Mouse (Mus musculus) fibroblast of lung, adult 2 months (primary cell): ENCODE data around the gene Tmem82.
"Not testable (repeated sequence)": the region's sequence is repeated elsewhere in the genome, so short reads cannot be mapped to it uniquely, and the experiment has no call there.

Experiments used
- DNase-seq: peaks from one replicate; pipeline ENCODE4 v3.0.0-alpha.2; 2011; ENCODE audit warnings: low read depth

Gene Tmem82

DNA sequence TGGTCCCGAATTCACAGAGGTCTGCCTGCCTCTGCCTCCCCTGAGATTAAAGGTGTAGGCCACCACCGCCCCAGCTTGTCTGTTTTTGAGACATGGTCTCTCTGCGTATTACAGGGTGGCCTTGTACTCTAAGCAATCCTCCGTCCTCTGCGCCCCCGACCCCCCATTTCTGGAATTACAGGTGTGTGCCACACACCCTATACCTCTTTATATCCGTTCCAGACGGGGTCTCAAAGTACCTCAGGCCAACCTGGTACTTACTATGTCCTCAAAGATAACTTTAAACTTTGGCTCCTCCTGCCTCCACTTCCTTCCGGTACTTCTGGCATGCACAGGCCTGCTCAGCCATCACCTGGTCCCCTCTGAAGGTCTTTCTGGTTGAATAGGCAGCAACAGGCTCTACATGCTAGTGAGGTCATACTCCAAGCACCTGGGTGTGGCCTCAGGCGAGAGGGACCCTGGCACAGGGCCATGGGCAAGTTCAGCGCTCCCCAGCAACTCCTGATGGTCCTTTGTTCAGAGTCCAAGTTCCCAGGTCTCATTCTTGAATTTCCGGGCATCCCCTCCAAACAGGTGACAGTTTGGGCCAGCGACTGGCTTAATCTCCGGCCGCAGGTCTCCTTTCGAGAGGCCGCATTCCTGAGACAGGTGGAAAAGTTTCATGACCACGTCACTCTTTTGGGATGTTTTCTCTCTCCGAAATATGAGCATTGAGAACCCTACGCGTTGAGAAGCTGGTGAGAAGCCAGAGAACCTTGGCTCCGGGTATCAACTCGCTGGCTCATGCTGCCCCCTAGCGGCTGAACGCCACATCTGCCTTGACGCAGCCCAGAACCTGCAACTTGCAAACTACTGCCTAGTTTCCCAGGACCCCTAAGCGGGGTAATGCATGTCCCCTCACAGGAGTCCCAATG lies 43.4 kb downstream of the Tmem82 start:
- no peak for DNase-seq

DNA sequence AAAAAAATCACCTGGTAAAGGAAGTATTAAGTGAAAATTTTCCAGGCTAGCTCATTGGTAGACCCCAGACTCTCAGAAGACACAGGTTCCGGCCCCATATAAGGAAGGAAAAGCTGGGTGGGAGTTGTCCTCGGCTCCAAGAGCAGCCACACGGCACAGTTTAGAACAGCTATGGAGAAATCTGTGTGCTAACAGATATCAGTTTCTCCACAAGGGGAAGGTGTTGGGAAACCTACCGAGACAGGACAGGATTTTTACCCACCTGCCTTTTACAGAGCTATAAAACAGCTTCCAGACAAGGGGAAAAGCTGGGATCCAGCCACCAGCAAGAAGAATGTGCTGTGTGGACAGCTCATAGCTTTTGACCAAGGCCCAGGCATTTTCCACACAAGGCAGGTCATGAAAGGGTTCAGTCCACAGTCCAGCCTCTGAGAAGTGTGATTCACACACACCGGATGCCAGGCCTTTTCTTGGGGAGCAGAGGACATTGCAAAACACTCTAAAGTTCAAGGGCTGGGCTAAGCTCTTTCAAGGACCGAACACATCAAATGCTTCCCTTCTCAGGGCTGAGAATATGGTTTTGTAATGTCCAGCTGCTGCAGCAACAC lies 45.0 kb downstream of the Tmem82 start:
- DNase-seq, result peak; percentile 88

DNA sequence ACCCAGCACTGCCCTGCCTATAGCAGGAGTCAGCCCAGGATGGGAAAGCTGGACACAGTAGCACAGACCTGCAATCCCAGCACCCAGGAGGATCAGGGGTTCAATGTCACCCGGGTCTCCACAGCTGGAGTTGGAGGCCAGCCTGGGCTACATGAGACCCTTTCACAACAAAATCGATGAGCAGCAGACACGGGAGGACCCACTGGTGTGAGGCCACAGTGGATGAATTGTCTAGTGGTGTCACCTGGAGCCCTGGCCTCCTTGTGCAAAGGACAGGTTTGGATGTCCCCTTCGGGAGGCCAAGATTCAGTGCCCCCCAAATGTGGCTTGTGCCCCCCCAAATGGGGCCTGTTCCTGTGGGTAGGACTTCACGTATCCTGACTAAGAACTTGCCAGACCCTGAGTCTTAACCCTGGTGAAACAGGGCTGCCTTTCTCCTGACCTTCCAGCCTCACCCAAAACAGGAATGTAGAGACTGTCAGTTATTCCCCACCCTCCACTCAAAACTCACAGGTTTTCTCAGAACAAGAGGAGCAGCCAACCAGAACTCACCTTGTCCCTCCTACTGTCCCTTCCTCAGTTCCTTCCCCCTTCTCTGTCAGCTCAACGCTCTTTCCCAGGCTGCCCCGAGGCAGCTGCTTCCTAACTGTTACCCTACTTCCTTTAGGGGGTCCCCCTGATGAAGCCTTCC lies 45.6 kb downstream of the Tmem82 start:
- no peak for DNase-seq

DNA sequence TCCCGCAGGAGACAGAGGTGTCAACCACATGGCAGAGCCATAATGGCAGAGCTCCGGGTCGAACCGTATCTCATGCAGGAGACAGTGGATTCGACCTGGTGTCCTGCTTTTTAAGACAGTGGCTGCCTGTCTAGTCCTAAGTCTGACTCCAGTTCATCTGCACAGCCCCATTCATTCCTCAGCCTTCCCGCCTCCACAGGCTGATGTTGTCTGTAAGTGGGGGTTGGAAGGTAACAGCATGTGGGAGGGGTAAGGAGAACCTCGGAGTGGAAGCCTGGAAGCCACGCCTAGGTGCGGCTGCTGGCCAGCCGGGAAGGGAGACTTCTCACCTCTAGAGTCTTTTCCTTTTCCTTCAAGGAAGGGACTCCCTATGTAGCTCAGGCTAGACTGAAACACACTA lies 46.5 kb downstream of the Tmem82 start:
- DNase-seq, result no peak

DNA sequence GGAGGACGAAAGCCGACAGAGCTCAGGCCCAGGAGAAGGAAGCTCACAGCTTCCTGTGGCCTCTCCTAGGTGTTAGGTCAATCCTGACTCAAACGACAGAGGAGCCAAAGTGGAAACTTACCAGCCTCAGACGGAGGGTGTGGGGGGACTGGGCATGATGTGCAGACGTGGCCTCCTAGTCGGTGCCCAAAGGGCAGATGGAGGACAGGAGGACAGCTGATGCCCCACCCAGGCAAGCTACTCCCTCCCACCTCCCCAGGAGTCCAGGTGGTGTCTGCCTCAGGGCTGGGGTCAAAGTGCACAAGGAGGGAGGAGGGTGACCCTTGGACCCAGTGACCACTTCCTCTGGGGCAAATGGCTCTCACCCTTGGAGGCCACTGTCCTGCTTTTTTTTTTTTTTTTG lies 47.1 kb downstream of the Tmem82 start:
- DNase-seq, result no peak

DNA sequence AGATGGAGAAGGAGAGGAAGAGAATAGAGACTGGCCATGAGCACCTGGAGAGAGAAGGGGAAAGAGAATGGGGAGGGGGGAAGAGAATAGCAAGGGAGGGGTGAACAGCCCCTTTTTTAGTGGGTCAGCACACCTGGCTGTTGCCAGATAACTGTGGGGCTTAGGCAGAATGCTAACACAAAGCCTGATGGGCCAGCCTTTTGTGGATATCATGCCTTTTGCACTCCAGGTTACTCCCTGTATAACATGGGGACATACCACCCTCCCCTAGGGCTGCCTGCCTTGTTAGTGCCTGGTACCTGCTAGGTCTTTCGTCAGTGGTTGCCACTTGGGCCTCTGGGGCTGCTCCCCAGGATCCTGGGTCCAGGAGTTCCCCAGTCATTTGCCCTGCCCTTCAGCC lies 47.6 kb downstream of the Tmem82 start:
- DNase-seq, result no peak

DNA sequence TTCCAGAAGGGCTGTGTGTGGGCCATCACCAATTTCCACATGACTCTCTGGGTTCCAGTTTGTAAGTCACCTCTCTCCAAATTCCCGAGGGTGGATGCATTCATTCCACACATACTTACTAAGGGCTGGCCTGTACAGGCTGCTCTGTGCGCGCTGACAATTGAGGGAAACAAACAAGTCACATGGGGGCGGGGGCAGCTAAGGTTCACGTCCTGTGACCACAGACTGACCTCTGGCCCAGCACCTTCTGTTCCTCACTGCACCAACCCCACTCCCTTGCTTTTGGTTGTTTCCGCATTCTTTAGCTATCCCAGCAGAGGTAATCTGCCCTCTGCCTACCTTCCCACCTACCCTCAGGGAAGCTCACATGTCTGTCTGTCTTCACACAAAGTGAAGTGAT lies 48.4 kb downstream of the Tmem82 start:
- DNase-seq, result no peak

DNA sequence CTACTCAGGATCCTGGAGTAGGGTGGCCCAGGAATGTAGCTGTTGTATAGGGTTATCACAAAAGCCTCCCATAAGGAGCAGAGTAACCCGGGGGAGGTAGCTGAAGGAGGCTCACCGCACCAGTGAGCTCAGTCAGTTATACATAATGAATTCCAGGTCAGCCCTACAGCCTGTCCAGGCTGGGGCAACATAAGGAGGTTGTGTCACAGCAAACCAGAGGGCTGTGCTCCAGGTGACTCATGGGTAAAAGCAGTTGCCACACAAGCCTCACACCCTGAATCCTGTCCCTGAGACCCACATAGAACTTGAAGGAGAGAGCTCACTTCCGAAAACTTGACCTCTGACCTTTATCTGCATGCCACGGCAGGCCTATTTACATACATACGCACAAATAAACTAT lies 49.5 kb downstream of the Tmem82 start:
- no peak for DNase-seq

DNA sequence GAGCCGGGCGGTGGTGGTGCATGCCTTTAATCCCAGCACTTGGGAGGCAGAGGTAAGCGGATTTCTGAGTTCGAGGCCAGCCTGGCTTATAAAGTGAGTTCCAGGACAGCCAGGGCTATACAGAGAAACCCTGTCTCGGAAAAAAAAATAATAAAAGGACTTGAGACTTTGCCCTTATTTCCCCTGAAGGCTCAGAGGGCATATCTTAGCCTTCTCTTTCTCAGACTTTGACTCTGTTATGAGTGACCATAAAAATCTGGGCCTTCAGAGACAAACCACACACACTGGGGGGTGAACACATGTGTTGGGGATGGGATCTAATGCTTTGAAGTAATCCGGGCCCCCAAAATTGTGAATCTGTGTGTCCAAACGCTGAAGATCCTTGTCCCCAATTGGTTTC lies 51.3 kb downstream of the Tmem82 start:
- not testable (repeated sequence) for DNase-seq

DNA sequence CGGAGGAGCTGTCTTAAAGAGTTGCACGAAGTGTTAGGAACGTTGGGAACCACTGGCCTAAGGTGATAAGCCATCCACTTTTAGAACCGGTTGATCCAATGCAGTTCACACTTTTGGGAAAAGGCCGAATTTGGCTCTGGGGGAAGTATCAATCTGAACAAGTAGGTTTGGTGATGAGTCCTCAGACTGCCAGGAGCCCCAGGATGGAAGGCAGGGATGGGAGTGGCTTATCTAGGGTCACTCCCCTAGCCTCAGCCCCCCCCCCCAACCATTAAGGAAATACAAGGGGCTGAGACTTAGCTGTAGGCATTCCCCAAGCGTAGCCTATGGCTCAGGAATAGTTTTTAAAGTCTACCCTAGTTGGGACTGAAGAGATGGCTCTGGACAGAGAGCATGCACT lies 52.2 kb downstream of the Tmem82 start:
- no peak for DNase-seq

DNA sequence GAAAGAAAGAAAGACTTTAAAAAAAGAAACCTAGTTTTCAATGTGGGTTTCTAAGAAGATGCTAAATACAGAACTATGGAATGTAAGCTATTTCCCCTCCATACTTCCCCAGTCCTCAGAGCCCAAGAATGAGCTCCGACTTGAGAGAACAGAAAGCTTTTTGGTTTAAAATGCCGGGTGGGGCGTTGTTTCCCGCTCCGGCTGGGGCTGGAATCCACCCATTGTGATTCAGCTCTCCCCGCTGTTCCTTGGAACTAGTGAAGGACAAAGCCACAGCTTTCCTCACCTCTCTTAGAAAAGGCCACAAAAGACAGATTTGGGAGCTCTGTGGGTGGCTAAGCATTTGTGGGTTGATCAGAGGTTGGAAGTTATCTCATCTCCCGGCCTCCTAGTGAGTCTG lies 53.1 kb downstream of the Tmem82 start:
- no peak for DNase-seq

DNA sequence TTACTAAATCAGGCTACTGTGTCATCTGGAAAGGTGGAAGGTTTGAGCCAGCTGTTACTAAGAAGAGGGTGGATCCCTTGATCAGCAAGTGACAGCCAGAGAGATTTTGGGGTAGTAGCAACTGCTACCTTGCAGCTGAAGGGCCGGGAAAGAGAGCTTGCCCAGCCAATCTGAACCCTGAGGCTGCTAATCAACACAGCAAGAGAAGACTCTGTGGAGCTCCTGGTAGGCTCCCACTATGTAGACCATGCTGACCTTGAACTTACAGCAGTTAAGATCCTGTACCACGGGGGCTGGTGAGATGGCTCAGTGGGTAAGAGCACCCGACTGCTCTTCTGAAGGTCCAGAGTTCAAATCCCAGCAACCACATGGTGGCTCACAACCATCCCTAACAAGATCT lies 53.8 kb downstream of the Tmem82 start:
- DNase-seq, result no peak

DNA sequence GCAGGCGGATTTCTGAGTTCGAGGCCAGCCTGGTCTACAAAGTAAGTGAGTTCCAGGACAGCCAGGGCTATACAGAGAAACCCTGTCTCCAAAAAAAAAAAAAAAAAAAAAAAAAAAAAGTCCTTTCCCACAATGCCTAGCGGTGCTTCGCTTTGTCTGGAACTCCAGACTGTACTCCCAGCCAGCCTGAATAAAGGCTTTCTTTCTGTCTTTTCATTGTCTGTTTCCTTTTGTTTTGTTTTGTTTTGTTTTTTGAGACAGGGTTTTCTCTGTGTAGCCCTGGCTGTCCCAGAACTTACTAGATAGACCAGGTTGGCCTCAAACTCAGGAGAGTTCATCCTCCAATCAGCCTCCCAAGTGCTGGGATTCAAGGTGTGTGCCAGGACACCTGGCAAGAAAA lies 54.2 kb downstream of the Tmem82 start:
- no peak for DNase-seq
